Mouse (Mus musculus): Measurements from ENCODE around the gene Slc36a4. TPM values are rescaled to one million over a fixed set of nuclear protein-coding genes. Genes with fewer than 3 reads are reported as not detected.

Slc36a4 gene
- 11.8 TPM for polyA plus RNA-seq (2014; fragmentation: Illumina TruSeq; extraction: RNeasy Lipid Tissue Mini Kit (QIAGEN cat#74804); ENCODE audit: low read depth, low replicate concordance)

DNA sequence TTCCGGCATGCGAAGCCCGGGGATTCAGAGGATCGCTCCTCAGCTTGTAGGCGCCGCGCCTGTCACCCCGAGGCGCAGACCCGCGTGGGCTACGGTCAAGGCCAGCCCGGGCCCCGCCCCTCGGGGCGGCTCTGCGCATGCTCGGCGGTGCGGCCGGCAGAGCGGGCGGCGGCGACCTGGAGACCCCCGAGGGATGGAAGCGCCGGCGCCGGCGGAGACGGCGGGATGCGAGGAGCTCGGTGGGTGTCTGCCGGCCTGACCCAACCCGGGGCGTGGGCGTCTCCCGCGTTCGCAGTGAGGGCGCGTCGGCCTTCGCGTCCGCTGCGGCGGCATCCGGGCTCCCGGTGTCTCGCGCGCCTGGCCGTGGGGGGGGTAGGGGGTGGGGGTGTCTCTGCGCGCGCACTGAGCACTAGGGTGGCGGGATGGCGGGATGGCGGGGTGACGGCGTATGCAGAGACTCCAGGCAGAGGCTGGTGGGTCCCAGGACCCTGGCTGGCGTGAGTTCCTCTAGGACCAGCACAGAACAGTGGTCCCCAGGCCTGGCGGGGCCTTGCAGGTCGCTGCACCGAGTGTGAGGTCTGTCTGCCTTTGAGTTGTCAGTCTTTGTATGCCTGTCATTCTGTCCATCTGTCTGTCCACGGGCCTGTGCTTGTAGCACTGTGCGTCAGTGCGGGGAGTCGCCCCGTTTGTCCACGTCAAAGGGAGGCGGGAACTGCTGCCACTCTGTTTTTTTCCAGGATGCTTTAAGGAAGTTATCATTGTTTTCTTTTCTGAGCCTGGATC is at the start of gene Slc36a4:
TSS of gene Slc36a4 (plus strand) at position 140 of the 783 bp plus-strand sequence.

Other genes starting within 250 kb of the Slc36a4 start
- 5.8 TPM for gene Smco4, start 216.3 kb upstream of the Slc36a4 start, polyA plus RNA-seq (2014; fragmentation: Illumina TruSeq; extraction: RNeasy Lipid Tissue Mini Kit (QIAGEN cat#74804); ENCODE audit: low read depth, low replicate concordance)
- gene Deup1, start 81.8 kb upstream of the Slc36a4 start, polyA plus RNA-seq (2014; fragmentation: Illumina TruSeq; extraction: RNeasy Lipid Tissue Mini Kit (QIAGEN cat#74804); ENCODE audit: low read depth, low replicate concordance): 0.65 TPM
- not detected for gene Mtnr1b, start 164.8 kb downstream of the Slc36a4 start, polyA plus RNA-seq (2014; fragmentation: Illumina TruSeq; extraction: RNeasy Lipid Tissue Mini Kit (QIAGEN cat#74804); ENCODE audit: low read depth, low replicate concordance)